Mouse (Mus musculus): Measurements from ENCODE around the gene Frs2. TPM values are rescaled to one million over a fixed set of nuclear protein-coding genes. Genes with fewer than 3 reads are reported as not detected.
A peak's percentile ranks its signal among the peaks of the same experiment; 100 is the strongest.
"Not testable (repeated sequence)": the region's sequence is repeated elsewhere in the genome, so short reads cannot be mapped to it uniquely, and the experiment has no call there.

Gene Frs2
- total RNA-seq, 4 experiments from 2014 or later: 15.2 to 16.8 (median 15.9) TPM

GRCm38 (mm10) chr10:117045175-117046056 lies 102.9 kb downstream of the Frs2 start, which contains the start of gene Lrrc10:
Gene Lrrc10 (plus strand): TSS chr10:117045341.
- DNase-seq (ENCODE audit: low spot score): peak; percentile 41

- peak; percentile 63 for DNase-seq (ENCODE audit: low spot score)
These were observed 104.7 kb downstream of the Frs2 start for GRCm38 (mm10) chr10:117043497-117044166.

GRCm38 (mm10) chr10:117042295-117042694 lies 106.0 kb downstream of the Frs2 start:
- peak; percentile 66 for DNase-seq (ENCODE audit: low spot score)

GRCm38 (mm10) chr10:117040355-117040754 lies 108.0 kb downstream of the Frs2 start:
- DNase-seq (ENCODE audit: low spot score): no peak

- peak; percentile 72 for DNase-seq (ENCODE audit: low spot score)
These were observed 114.5 kb downstream of the Frs2 start for GRCm38 (mm10) chr10:117033785-117034184.

- no peak for DNase-seq (ENCODE audit: low spot score)
These were observed 117.2 kb downstream of the Frs2 start for GRCm38 (mm10) chr10:117031160-117031559.

GRCm38 (mm10) chr10:117026176-117026575 lies 122.2 kb downstream of the Frs2 start:
- no peak for DNase-seq (ENCODE audit: low spot score)

- DNase-seq (ENCODE audit: low spot score): not testable (repeated sequence)
These were observed 122.6 kb downstream of the Frs2 start for GRCm38 (mm10) chr10:117025776-117026175.

GRCm38 (mm10) chr10:117023693-117024092 lies 124.6 kb downstream of the Frs2 start:
- DNase-seq (ENCODE audit: low spot score): no peak

- no peak for DNase-seq (ENCODE audit: low spot score)
These were observed 127.1 kb downstream of the Frs2 start for GRCm38 (mm10) chr10:117021020-117021754.

Other genes starting within 250 kb of the Frs2 start
- gene Rab3ip, start 197.8 kb downstream of the Frs2 start, total RNA-seq (2022): 100 to 1,000 TPM in 3 of 4 experiments, 10 to 100 TPM in 1; 87.9 to 107 (median 103) TPM
- not detected for gene Gm10271, start 175.9 kb downstream of the Frs2 start, total RNA-seq (2022)
- gene Best3, start 162.2 kb downstream of the Frs2 start, total RNA-seq (2022): 1 to 10 TPM; 7.1 to 8.0 (median 7.4) TPM
- gene Lrrc10, start 103.2 kb downstream of the Frs2 start, total RNA-seq (2022): 100 to 1,000 TPM; 159 to 208 (median 180) TPM
- 100 to 1,000 TPM; 108 to 128 (median 121) TPM for gene Cct2, start 84.7 kb downstream of the Frs2 start, total RNA-seq (2022)
- 10 to 100 TPM; 25.6 to 32.7 (median 26.6) TPM for gene Yeats4, start 76.0 kb upstream of the Frs2 start, total RNA-seq (2022)
- gene 9530003J23Rik, start 90.2 kb upstream of the Frs2 start, total RNA-seq (2022): not detected
- 100 to 1,000 TPM in 2 of 4 experiments, 10 to 100 TPM in 2; 93.6 to 253 (median 102) TPM for gene Lyz2, start 133.8 kb upstream of the Frs2 start, total RNA-seq (2022)
- gene Lyz1, start 144.3 kb upstream of the Frs2 start, total RNA-seq (2022): 10 to 100 TPM in 2 of 4 experiments, 1 to 10 TPM in 2; 8.1 to 25.8 (median 9.5) TPM
- 10 to 100 TPM; 27.3 to 31.2 (median 30.1) TPM for gene Cpsf6, start 231.5 kb upstream of the Frs2 start, total RNA-seq (2022)